Mouse (Mus musculus) myocyte (in vitro differentiated cells): ENCODE measurements around the gene 0610040J01Rik.

ENCODE experiments used
- E2F4 ChIP-seq: IDR thresholded peaks from one replicate; pipeline ENCODE4 v1.6.1; 2011; ENCODE audit warnings: mild to moderate bottlenecking, control low read depth, moderate library complexity; ENCODE audit not compliant: insufficient read depth
- MAX ChIP-seq: IDR thresholded peaks from one replicate; pipeline ENCODE4 v1.6.1; 2011; ENCODE audit warnings: low read depth, mild to moderate bottlenecking, control low read depth
- MYOD1 ChIP-seq, 3 experiments: IDR thresholded peaks; one replicate each; pipeline ENCODE4 v1.6.1; 2011; ENCODE audit warnings: control low read depth in 2 of 3, low read depth in 2 of 3, mild to moderate bottlenecking in 2 of 3, moderate library complexity in 1 of 3; ENCODE audit not compliant: insufficient read length in 2 of 3, control insufficient read depth in 1 of 3
- MYOG ChIP-seq, 3 experiments: IDR thresholded peaks; one replicate each; pipeline ENCODE4 v1.6.1; 2011; ENCODE audit warnings: control low read depth in 2 of 3, low read depth in 2 of 3, mild to moderate bottlenecking in 2 of 3; ENCODE audit not compliant: insufficient read length in 2 of 3, control insufficient read depth in 1 of 3, insufficient read depth in 1 of 3
- POLR2A ChIP-seq: IDR thresholded peaks from one replicate; pipeline ENCODE4 v1.6.1; 2011; ENCODE audit warnings: low read depth, mild to moderate bottlenecking, control low read depth, moderate library complexity; ENCODE audit not compliant: insufficient read length
- POLR2AphosphoS2 ChIP-seq: IDR thresholded peaks from one replicate; pipeline ENCODE4 v1.6.1; 2011; ENCODE audit warnings: low read depth, control low read depth; ENCODE audit not compliant: insufficient read length
- TCF12 ChIP-seq: IDR thresholded peaks from one replicate; pipeline ENCODE4 v1.6.1; 2011; ENCODE audit warnings: mild to moderate bottlenecking, control low read depth; ENCODE audit not compliant: poor library complexity, insufficient read depth, severe bottlenecking
- TCF3 ChIP-seq: IDR thresholded peaks from one replicate; pipeline ENCODE4 v1.6.1; 2011; ENCODE audit warnings: low read depth, control low read depth; ENCODE audit not compliant: insufficient read length
- USF1 ChIP-seq: IDR thresholded peaks from one replicate; pipeline ENCODE4 v1.6.1; 2011; ENCODE audit warnings: low read depth, mild to moderate bottlenecking, control low read depth, moderate library complexity

DNA sequence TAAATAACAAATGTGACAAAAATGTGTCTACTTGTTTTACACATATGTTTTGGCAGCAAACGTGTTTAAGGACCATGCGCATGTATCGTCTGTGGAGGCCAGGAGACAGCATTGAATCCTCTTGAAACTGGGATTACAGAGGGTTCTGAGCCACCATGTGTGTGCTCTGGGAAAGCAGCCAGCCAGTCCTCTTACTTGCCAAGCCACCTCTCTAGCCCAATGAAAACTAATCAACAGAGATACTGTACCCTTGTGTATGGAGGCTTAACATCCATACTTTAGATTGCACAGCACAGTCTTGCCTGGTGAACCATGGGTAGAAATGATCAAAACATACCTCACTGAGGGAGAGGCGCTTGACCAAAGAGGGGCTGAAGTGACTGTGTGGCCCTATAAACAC is 46.3 kb upstream of the 0610040J01Rik start:
- no peak for TF ChIP-seq POLR2A
- TF ChIP-seq POLR2AphosphoS2, result no peak
- no peak for TF ChIP-seq E2F4
- TF ChIP-seq USF1, result no peak
- no peak for TF ChIP-seq MYOD1 (IDR thresholded peaks at IDR 0.05; ENCODE audit: control insufficient read depth in 1 of 3, insufficient read length in 2 of 3, low read depth in 2 of 3)
- TF ChIP-seq MYOG (IDR thresholded peaks at IDR 0.05; ENCODE audit: control insufficient read depth in 1 of 3, insufficient read depth in 1 of 3, insufficient read length in 2 of 3, low read depth in 2 of 3), result no peak
- TF ChIP-seq TCF3, result no peak
- TF ChIP-seq MAX, result no peak
- no peak for TF ChIP-seq TCF12
